Mouse (Mus musculus): ENCODE measurements at regions not wholly inside any gene's neighbourhood (a gene's known extent, or its start where the extent isn't known, plus 50 kb on each side); places are given as distances from the start of the nearest gene placed in this dataset.

- no peaks in the 10 kb centered on the region for H3K27me3 ChIP-seq
- H3K4me1 ChIP-seq, result no peaks in the 10 kb centered on the region
- no peak overlapping the region for H3K9ac ChIP-seq
- 0 out of 2 replicates have a peak, but pooled peaks have one; percentile 60 for ATAC-seq (replicated peaks; ENCODE audit: low FRiP score)
- 90% methylated on average over 2 of the region's 2 CpGs for WGBS
- H3K4me2 ChIP-seq, result no peak overlapping the region
- no peaks in the 10 kb centered on the region for H3K9me3 ChIP-seq (replicated peaks)
- no peak overlapping the region for H3K4me3 ChIP-seq (replicated peaks)
- H3K36me3 ChIP-seq, result no peaks in the 10 kb centered on the region
- H3K27ac ChIP-seq, result peak overlapping the region; percentile 11; the same call in 1 of the 2 replicates
Measured at GRCm38 (mm10) chr7:115251591-115252369, 508.3 kb downstream of the Insc start.

- Histone ChIP-seq H3K27ac (peak overlapping the region; percentile 11; the same call in 1 of the 2 replicates), H3K4me2 (no peak overlapping the region), H3K27me3 (no peaks in the 10 kb centered on the region), H3K36me3 (no peaks in the 10 kb centered on the region), H3K9me3 (replicated peaks) (no peaks in the 10 kb centered on the region), H3K9ac (no peak overlapping the region), H3K4me1 (no peaks in the 10 kb centered on the region), H3K4me3 (replicated peaks) (no peak overlapping the region)
- WGBS, result 23% methylated on average over 2 of the region's 2 CpGs
- ATAC-seq (replicated peaks; ENCODE audit: low FRiP score), result 0 out of 2 replicates have a peak, but pooled peaks have one; percentile 74
Measured at GRCm38 (mm10) chr7:115252370-115252750, 508.9 kb downstream of the Insc start.

- Histone ChIP-seq H3K27ac (no peak overlapping the region), H3K4me2 (no peak overlapping the region), H3K4me1 (no peaks in the 10 kb centered on the region), H3K27me3 (no peaks in the 10 kb centered on the region), H3K4me3 (replicated peaks) (no peak overlapping the region), H3K9me3 (replicated peaks) (no peaks in the 10 kb centered on the region), H3K9ac (no peak overlapping the region), H3K36me3 (no peaks in the 10 kb centered on the region)
- no peak for ATAC-seq (replicated peaks; ENCODE audit: low FRiP score)
- WGBS, result 38% methylated on average over 3 of the region's 3 CpGs
Measured at GRCm38 (mm10) chr7:115258626-115259025, 515.1 kb downstream of the Insc start.

- no peak for ATAC-seq (replicated peaks; ENCODE audit: low FRiP score)
- Histone ChIP-seq H3K4me1 (no peaks in the 10 kb centered on the region), H3K36me3 (no peaks in the 10 kb centered on the region), H3K27ac (no peak overlapping the region), H3K9ac (no peak overlapping the region), H3K27me3 (no peaks in the 10 kb centered on the region), H3K4me3 (replicated peaks) (no peak overlapping the region), H3K9me3 (replicated peaks) (no peaks in the 10 kb centered on the region), H3K4me2 (no peak overlapping the region)
- WGBS, result 91% methylated on average over 2 of the region's 2 CpGs
Measured at GRCm38 (mm10) chr7:115263082-115263481, 519.6 kb downstream of the Insc start.

GRCm38 (mm10) chr7:115266141-115266540, 522.6 kb downstream of the Insc start:
- Histone ChIP-seq H3K4me3 (replicated peaks) (no peak overlapping the region), H3K9me3 (replicated peaks) (no peaks in the 10 kb centered on the region), H3K4me2 (no peak overlapping the region), H3K4me1 (0 out of 2 replicates have a peak, but pooled peaks cover 6% of the 10 kb centered on the region), H3K36me3 (no peaks in the 10 kb centered on the region), H3K27me3 (no peaks in the 10 kb centered on the region), H3K9ac (no peak overlapping the region), H3K27ac (no peak overlapping the region)
- WGBS, result 89% methylated on average over 4 of the region's 4 CpGs
- ATAC-seq (replicated peaks; ENCODE audit: low FRiP score), result no peak

GRCm38 (mm10) chr7:115270803-115271202, 527.3 kb downstream of the Insc start:
- Histone ChIP-seq H3K4me2 (no peak overlapping the region), H3K4me3 (replicated peaks) (no peak overlapping the region), H3K9ac (no peak overlapping the region), H3K27me3 (no peaks in the 10 kb centered on the region), H3K27ac (no peak overlapping the region), H3K4me1 (0 out of 2 replicates have a peak, but pooled peaks cover 6% of the 10 kb centered on the region), H3K36me3 (no peaks in the 10 kb centered on the region), H3K9me3 (replicated peaks) (no peaks in the 10 kb centered on the region)
- ATAC-seq (replicated peaks; ENCODE audit: low FRiP score), result no peak
- 8% methylated on average over 2 of the region's 2 CpGs for WGBS

GRCm38 (mm10) chr7:115274836-115275235, 531.3 kb downstream of the Insc start:
- no peak overlapping the region for H3K27ac ChIP-seq
- H3K9me3 ChIP-seq (replicated peaks), result no peaks in the 10 kb centered on the region
- 0 out of 2 replicates have a peak, but pooled peaks cover 6% of the 10 kb centered on the region for H3K4me1 ChIP-seq
- WGBS, result 64% methylated on average over 3 of the region's 3 CpGs
- H3K9ac ChIP-seq, result no peak overlapping the region
- ATAC-seq (replicated peaks; ENCODE audit: low FRiP score), result no peak
- no peaks in the 10 kb centered on the region for H3K27me3 ChIP-seq
- H3K4me3 ChIP-seq (replicated peaks), result no peak overlapping the region
- H3K36me3 ChIP-seq, result no peaks in the 10 kb centered on the region
- H3K4me2 ChIP-seq, result no peak overlapping the region

GRCm38 (mm10) chr7:115290801-115291417, 547.4 kb downstream of the Insc start:
- H3K9me3 ChIP-seq (replicated peaks), result no peaks in the 10 kb centered on the region
- H3K4me2 ChIP-seq, result no peak overlapping the region
- H3K4me3 ChIP-seq (replicated peaks), result no peak overlapping the region
- 0 out of 2 replicates have a peak, but pooled peaks cover 2% of the 10 kb centered on the region for H3K4me1 ChIP-seq
- H3K36me3 ChIP-seq, result no peaks in the 10 kb centered on the region
- H3K9ac ChIP-seq, result no peak overlapping the region
- no peaks in the 10 kb centered on the region for H3K27me3 ChIP-seq
- 52% methylated on average over 7 of the region's 7 CpGs for WGBS
- no peak for ATAC-seq (replicated peaks; ENCODE audit: low FRiP score)
- H3K27ac ChIP-seq, result no peak overlapping the region

GRCm38 (mm10) chr7:115294655-115295230, 551.2 kb downstream of the Insc start:
- no peak for ATAC-seq (replicated peaks; ENCODE audit: low FRiP score)
- Histone ChIP-seq H3K4me1 (0 out of 2 replicates have a peak, but pooled peaks cover 2% of the 10 kb centered on the region), H3K36me3 (no peaks in the 10 kb centered on the region), H3K27me3 (no peaks in the 10 kb centered on the region), H3K9me3 (replicated peaks) (no peaks in the 10 kb centered on the region), H3K4me3 (replicated peaks) (no peak overlapping the region), H3K4me2 (no peak overlapping the region), H3K9ac (no peak overlapping the region), H3K27ac (no peak overlapping the region)
- WGBS, result 72% methylated on average over 10 of the region's 10 CpGs

GRCm38 (mm10) chr7:115300241-115300640, 556.7 kb downstream of the Insc start:
- H3K4me3 ChIP-seq (replicated peaks), result no peak overlapping the region
- 84% methylated on average over 8 of the region's 8 CpGs for WGBS
- H3K4me2 ChIP-seq, result no peak overlapping the region
- H3K27me3 ChIP-seq, result no peaks in the 10 kb centered on the region
- H3K36me3 ChIP-seq, result no peaks in the 10 kb centered on the region
- no peak for ATAC-seq (replicated peaks; ENCODE audit: low FRiP score)
- H3K9me3 ChIP-seq (replicated peaks), result no peaks in the 10 kb centered on the region
- no peak overlapping the region for H3K27ac ChIP-seq
- no peaks in the 10 kb centered on the region for H3K4me1 ChIP-seq
- no peak overlapping the region for H3K9ac ChIP-seq

GRCm38 (mm10) chr7:115308377-115308776, 564.9 kb downstream of the Insc start:
- H3K9ac ChIP-seq, result no peak overlapping the region
- H3K4me1 ChIP-seq, result no peaks in the 10 kb centered on the region
- no peaks in the 10 kb centered on the region for H3K27me3 ChIP-seq
- H3K36me3 ChIP-seq, result no peaks in the 10 kb centered on the region
- H3K4me2 ChIP-seq, result no peak overlapping the region
- 85% methylated on average over 4 of the region's 4 CpGs for WGBS
- H3K4me3 ChIP-seq (replicated peaks), result no peak overlapping the region
- no peak overlapping the region for H3K27ac ChIP-seq
- H3K9me3 ChIP-seq (replicated peaks), result no peaks in the 10 kb centered on the region
- ATAC-seq (replicated peaks; ENCODE audit: low FRiP score), result no peak

Data from kidney, embryonic 15.5 days (tissue).